Mouse (Mus musculus) heart, embryonic 11.5 days (tissue): ENCODE results near the gene 4930438A08Rik. TPM values are rescaled to one million over a fixed set of nuclear protein-coding genes. Genes with fewer than 3 reads are reported as not detected.
A peak's percentile ranks its signal among the peaks of the same experiment; 100 is the strongest.

Experiments used
- ATAC-seq: fragments of 200-750 bp; cut with Nextera tagmentation; replicated peaks from 2 replicates; pipeline ENCODE4 v1.8.0; 2017; ENCODE audit warnings: moderate library complexity; ENCODE audit not compliant: insufficient number of reproducible peaks, low FRiP score, low TSS enrichment
- H3K27ac ChIP-seq: fragments of 300-500 bp; sonication (generic); 2 replicates; pipeline ENCODE4 v1.5.1; 2014; ENCODE audit warnings: mild to moderate bottlenecking, low read depth, low read length
- H3K27me3 ChIP-seq: fragments of 300-500 bp; sonication (generic); 2 replicates; pipeline ENCODE4 v1.6.1; 2014; ENCODE audit warnings: mild to moderate bottlenecking, low read length, mixed read lengths; ENCODE audit not compliant: control insufficient read depth, insufficient read depth
- H3K36me3 ChIP-seq: fragments of 300-500 bp; sonication (generic); 2 replicates; pipeline ENCODE4 v1.6.1; 2014; ENCODE audit warnings: mild to moderate bottlenecking, low read length, moderate library complexity, mixed read lengths; ENCODE audit not compliant: control insufficient read depth, insufficient read depth
- H3K4me1 ChIP-seq: fragments of 300-500 bp; sonication (generic); 2 replicates; pipeline ENCODE4 v1.6.1; 2014; ENCODE audit warnings: low read length; ENCODE audit not compliant: control insufficient read depth, insufficient read depth
- H3K4me2 ChIP-seq: fragments of 300-500 bp; sonication (generic); 2 replicates; pipeline ENCODE4 v1.6.1; 2014; ENCODE audit warnings: mild to moderate bottlenecking, moderate library complexity
- H3K4me3 ChIP-seq: fragments of 300-500 bp; sonication (generic); 2 replicates; pipeline ENCODE4 v1.5.1; 2014; ENCODE audit warnings: low read depth, low read length
- H3K9ac ChIP-seq: fragments of 300-500 bp; sonication (generic); 2 replicates; pipeline ENCODE4 v1.6.1; 2014; ENCODE audit warnings: mild to moderate bottlenecking, low read depth, low read length, moderate library complexity
- H3K9me3 ChIP-seq: fragments of 300-500 bp; sonication (generic); replicated peaks from 2 replicates; pipeline ENCODE4 v1.6.1; 2016; ENCODE audit warnings: low read length; ENCODE audit not compliant: control insufficient read depth
- WGBS: fragments of 180-500 bp; shearing (Covaris S2); extraction: QIAGEN DNeasy Blood & Tissue Kit; methylation state at CpG from one replicate; pipeline ENCODE4 v1.1.7; 2014; ENCODE audit not compliant: insufficient replicate concordance; 5-methylcytosine and 5-hydroxymethylcytosine counted together
- polyA plus RNA-seq: library from polyadenylated mRNA; unstranded; fragments of >200 nt; fragmentation: Nextera tagmentation; extraction: Ambion mirVana; gene quantifications from 2 replicates; pipeline ENCODE4 v1.2.1, GENCODE M21; 2014

The 4930438A08Rik gene
- polyA plus RNA-seq, 1 experiment from 2014 or later = not detected

GRCm38 (mm10) chr11:58238840-58239791 is 35.5 kb upstream of the 4930438A08Rik start:
- H3K9ac ChIP-seq = peak overlapping the region; percentile 39; the same call in 1 of the 2 replicates

GRCm38 (mm10) chr11:58247294-58247693 is 27.3 kb upstream of the 4930438A08Rik start:
- Histone ChIP-seq H3K36me3 (no peaks in the 10 kb centered on the region), H3K4me1 (no peaks in the 10 kb centered on the region), H3K9me3 (no peaks in the 10 kb centered on the region), H3K27ac (no peak overlapping the region), H3K4me3 (no peak overlapping the region), H3K4me2 (no peak overlapping the region), H3K9ac (no peak overlapping the region), H3K27me3 (no peaks in the 10 kb centered on the region)
- WGBS = 44% methylated on average over 4 of the region's 4 CpGs
- no peak for ATAC-seq

More at GRCm38 (mm10) chr11:58238840-58239791, 35.5 kb upstream of the 4930438A08Rik start:
- peak; percentile 84 for ATAC-seq
- H3K27me3 ChIP-seq = no peaks in the 10 kb centered on the region
- H3K4me3 ChIP-seq = peak overlapping the region; percentile 47
- H3K4me2 ChIP-seq = peak overlapping the region; percentile 86
- no peaks in the 10 kb centered on the region for H3K36me3 ChIP-seq
- H3K9me3 ChIP-seq = no peaks in the 10 kb centered on the region
- no peak overlapping the region for H3K27ac ChIP-seq
- WGBS = 3% methylated on average over 37 of the region's 37 CpGs
- H3K4me1 ChIP-seq = peaks cover 3% of the 10 kb centered on the region; the same call in 1 of the 2 replicates

- no peak overlapping the region for H3K4me2 ChIP-seq
- no peaks in the 10 kb centered on the region for H3K9me3 ChIP-seq
- H3K36me3 ChIP-seq = no peaks in the 10 kb centered on the region
- no peak overlapping the region for H3K4me3 ChIP-seq
- no peak overlapping the region for H3K27ac ChIP-seq
- H3K4me1 ChIP-seq = no peaks in the 10 kb centered on the region
- no peak overlapping the region for H3K9ac ChIP-seq
- H3K27me3 ChIP-seq = no peaks in the 10 kb centered on the region
- no peak for ATAC-seq
- WGBS = 69% methylated on average over 7 of the region's 7 CpGs
Observed at GRCm38 (mm10) chr11:58249203-58249981, 25.2 kb upstream of the 4930438A08Rik start.

- no peak for ATAC-seq
- Histone ChIP-seq H3K4me2 (no peak overlapping the region), H3K27ac (no peak overlapping the region), H3K27me3 (no peaks in the 10 kb centered on the region), H3K36me3 (no peaks in the 10 kb centered on the region), H3K9me3 (no peaks in the 10 kb centered on the region), H3K4me3 (no peak overlapping the region), H3K9ac (no peak overlapping the region), H3K4me1 (no peaks in the 10 kb centered on the region)
- 78% methylated on average over 5 of the region's 5 CpGs for WGBS
Observed at GRCm38 (mm10) chr11:58250550-58250949, 24.0 kb upstream of the 4930438A08Rik start.

- H3K27me3 ChIP-seq = no peaks in the 10 kb centered on the region
- H3K9me3 ChIP-seq = no peaks in the 10 kb centered on the region
- H3K4me1 ChIP-seq = no peaks in the 10 kb centered on the region
- no peak overlapping the region for H3K27ac ChIP-seq
- H3K36me3 ChIP-seq = no peaks in the 10 kb centered on the region
- H3K9ac ChIP-seq = no peak overlapping the region
- ATAC-seq = no peak
- 80% methylated on average over 3 of the region's 3 CpGs for WGBS
- H3K4me3 ChIP-seq = no peak overlapping the region
- no peak overlapping the region for H3K4me2 ChIP-seq
Observed at GRCm38 (mm10) chr11:58254411-58254810, 20.2 kb upstream of the 4930438A08Rik start.

- Histone ChIP-seq H3K27me3 (no peaks in the 10 kb centered on the region), H3K27ac (no peak overlapping the region), H3K9ac (no peak overlapping the region), H3K4me3 (no peak overlapping the region), H3K9me3 (no peaks in the 10 kb centered on the region), H3K4me2 (no peak overlapping the region), H3K4me1 (no peaks in the 10 kb centered on the region), H3K36me3 (no peaks in the 10 kb centered on the region)
- 84% methylated on average over 5 of the region's 5 CpGs for WGBS
- ATAC-seq = no peak
Observed at GRCm38 (mm10) chr11:58257816-58258215, 16.8 kb upstream of the 4930438A08Rik start.

GRCm38 (mm10) chr11:58260156-58260555 is 14.4 kb upstream of the 4930438A08Rik start:
- no peak overlapping the region for H3K4me2 ChIP-seq
- WGBS = 76% methylated on average over 4 of the region's 4 CpGs
- H3K9me3 ChIP-seq = no peaks in the 10 kb centered on the region
- H3K4me3 ChIP-seq = no peak overlapping the region
- no peak for ATAC-seq
- no peaks in the 10 kb centered on the region for H3K27me3 ChIP-seq
- H3K36me3 ChIP-seq = no peaks in the 10 kb centered on the region
- no peak overlapping the region for H3K27ac ChIP-seq
- H3K4me1 ChIP-seq = no peaks in the 10 kb centered on the region
- no peak overlapping the region for H3K9ac ChIP-seq

- no peaks in the 10 kb centered on the region for H3K9me3 ChIP-seq
- H3K27ac ChIP-seq = no peak overlapping the region
- H3K9ac ChIP-seq = no peak overlapping the region
- no peak overlapping the region for H3K4me2 ChIP-seq
- no peaks in the 10 kb centered on the region for H3K4me1 ChIP-seq
- no peaks in the 10 kb centered on the region for H3K27me3 ChIP-seq
- no peak overlapping the region for H3K4me3 ChIP-seq
- 79% methylated on average over 4 of the region's 4 CpGs for WGBS
- no peaks in the 10 kb centered on the region for H3K36me3 ChIP-seq
- no peak for ATAC-seq
Observed at GRCm38 (mm10) chr11:58261826-58262225, 12.8 kb upstream of the 4930438A08Rik start.
